Mouse (Mus musculus) left cerebral cortex, postnatal 25 days (tissue): ENCODE data around the gene Npr3. TPM values are rescaled to one million over a fixed set of nuclear protein-coding genes. Genes with fewer than 3 reads are reported as not detected.

Experiments
- DNase-seq, 2 experiments: peaks; one replicate each; pipeline ENCODE4 v3.0.0; 2022; ENCODE audit warnings: low spot score in 2 of 2, mixed read lengths in 1 of 2
- intact Hi-C: fragments of 180-260 bp; cut with DNase I; formaldehyde crosslinking; loops from one replicate; pipeline ENCODE4 v1.15.1; 2025
- total RNA-seq, 2 experiments: library from RNA; stranded (reverse); gene quantifications; 2 replicates each; pipeline ENCODE4 v1.2.3; 2021

The Npr3 gene
- total RNA-seq, result 10 to 100 TPM; 10.2 to 12.8 TPM

- peak; percentile 58 to 68 for DNase-seq
- intact Hi-C loops, result loop anchor here (1.0 to 5.0 kb wide), 3 partner anchors 45 to 500 kb away; no protein-coding TSS in a partner anchor
These were observed at the start of gene Npr3 for GRCm38 (mm10) chr15:11906571-11907531. Gene Npr3 (minus strand): TSS chr15:11907287.

GRCm38 (mm10) chr15:11956129-11956528 lies 49.0 kb upstream of the Npr3 start:
- DNase-seq, result no peak
- intact Hi-C loops, result no loop called here

- intact Hi-C loops, result no loop called here
- no peak for DNase-seq
These were observed 47.1 kb upstream of the Npr3 start for GRCm38 (mm10) chr15:11954190-11954589.

GRCm38 (mm10) chr15:11952159-11952558 lies 45.1 kb upstream of the Npr3 start:
- no peak for DNase-seq
- intact Hi-C loops, result no loop called here

GRCm38 (mm10) chr15:11951181-11951580 lies 44.1 kb upstream of the Npr3 start:
- DNase-seq, result no peak
- intact Hi-C loops, result no loop called here

GRCm38 (mm10) chr15:11950144-11950543 lies 43.1 kb upstream of the Npr3 start:
- intact Hi-C loops, result no loop called here
- no peak for DNase-seq

DNA sequence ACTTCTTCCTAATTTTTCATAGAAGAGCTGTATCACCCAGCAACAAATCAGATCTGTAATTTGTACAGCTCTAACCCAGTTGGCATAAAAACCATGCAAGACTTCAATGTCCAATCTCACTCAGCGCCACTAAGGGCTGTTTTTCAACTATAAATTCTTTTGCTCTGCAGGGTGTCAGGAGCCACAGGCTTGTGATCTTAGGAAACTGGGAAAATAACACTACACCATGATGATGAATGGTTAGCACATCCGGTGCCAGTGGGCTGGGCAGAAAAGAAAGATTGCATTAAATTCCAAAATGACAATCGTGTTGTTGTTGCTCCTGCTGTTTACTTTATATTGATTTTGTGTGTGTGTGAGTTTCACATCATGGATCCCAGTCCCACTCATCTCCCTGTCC lies 42.4 kb upstream of the Npr3 start:
- intact Hi-C loops, result no loop called here
- no peak for DNase-seq

DNA sequence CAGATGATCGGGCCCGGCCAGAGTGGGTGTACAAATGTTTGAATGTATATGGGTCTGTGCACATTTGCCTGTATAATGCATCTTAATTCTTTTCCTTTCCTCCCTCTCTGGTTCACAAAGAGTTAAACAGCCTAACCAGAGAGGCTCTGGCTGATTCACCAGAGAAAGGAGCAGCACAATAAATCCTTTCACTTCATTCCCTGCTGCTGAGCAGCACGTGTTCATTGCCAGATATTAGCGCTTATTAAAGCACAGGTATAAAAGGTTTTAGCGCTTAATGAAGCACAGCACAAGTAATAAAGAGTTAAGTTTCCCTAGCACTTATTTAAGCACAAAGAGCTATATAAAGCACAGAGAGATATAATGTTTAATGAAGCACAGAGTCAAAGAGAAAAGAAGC lies 33.8 kb upstream of the Npr3 start:
- intact Hi-C loops, result no loop called here

DNA sequence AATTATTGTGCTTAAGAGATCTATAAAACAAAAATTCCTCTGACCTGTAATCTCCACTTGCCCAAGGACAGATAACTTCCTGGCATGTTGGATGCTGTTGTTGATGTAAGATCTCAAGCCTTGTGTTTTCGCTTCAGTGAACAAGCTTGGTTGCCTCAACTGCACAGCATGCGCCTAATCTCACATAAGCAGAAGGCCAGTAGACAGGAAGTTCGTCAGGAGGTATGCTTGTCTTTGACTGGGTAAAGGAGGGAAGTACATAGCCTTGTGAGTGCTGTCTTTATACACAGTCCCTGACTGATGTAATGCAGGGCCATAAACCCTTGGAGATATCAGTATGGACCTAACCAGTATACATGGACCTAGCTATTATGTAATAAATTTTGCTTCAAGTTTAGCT lies 20.7 kb upstream of the Npr3 start:
- intact Hi-C loops, result no loop called here
- DNase-seq, result no peak

More for the DNA sequence above, 33.8 kb upstream of the Npr3 start:
- no peak for DNase-seq

DNA sequence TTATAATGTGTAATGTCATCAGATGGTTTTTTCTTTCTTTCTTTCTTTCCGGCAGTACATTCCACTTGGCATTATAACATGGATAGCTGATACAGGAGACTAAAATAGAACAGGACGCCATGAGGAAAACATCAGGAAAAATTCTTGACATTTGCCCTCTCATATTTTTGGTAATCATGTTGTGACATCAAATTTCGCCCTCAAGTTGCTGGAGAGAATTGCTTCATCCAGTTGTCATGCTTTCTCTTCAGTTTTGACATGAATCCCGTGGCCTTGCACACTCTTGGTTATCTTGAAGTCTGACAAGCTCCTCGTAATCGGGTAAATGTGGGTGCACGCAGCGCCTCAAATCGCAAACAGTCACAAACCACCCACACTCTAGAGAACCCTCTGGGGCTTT lies 7.0 kb upstream of the Npr3 start:
- no peak for DNase-seq
- intact Hi-C loops, result no loop called here

- DNase-seq, result peak in 1 of 2 experiments; percentile 34
These were observed 2.8 kb upstream of the Npr3 start for GRCm38 (mm10) chr15:11909875-11910274.

GRCm38 (mm10) chr15:11908166-11908565 lies 1.1 kb upstream of the Npr3 start:
- intact Hi-C loops, result loop anchor here (5.0 kb wide), 2 partner anchors 46 to 501 kb away; no protein-coding TSS in a partner anchor
- DNase-seq, result no peak

More at GRCm38 (mm10) chr15:11909875-11910274, 2.8 kb upstream of the Npr3 start:
- intact Hi-C loops, result loop anchor here (1.0 to 5.0 kb wide), 3 partner anchors 48 to 503 kb away; no protein-coding TSS in a partner anchor

GRCm38 (mm10) chr15:11906021-11906570 lies 991 bp downstream of the Npr3 start:
- DNase-seq, result peak in 1 of 2 experiments; percentile 43

GRCm38 (mm10) chr15:11904848-11905672 lies 2.0 kb downstream of the Npr3 start:
- DNase-seq, result peak; percentile 37 to 52
- intact Hi-C loops, result loop anchor here (2.0 to 5.0 kb wide), 3 partner anchors 43 to 498 kb away; no protein-coding TSS in a partner anchor

More at GRCm38 (mm10) chr15:11906021-11906570, 991 bp downstream of the Npr3 start:
- intact Hi-C loops, result loop anchor here (5.0 kb wide), 2 partner anchors 44 to 499 kb away; no protein-coding TSS in a partner anchor

GRCm38 (mm10) chr15:11904043-11904847 lies 2.8 kb downstream of the Npr3 start:
- peak; percentile 39 for DNase-seq
- intact Hi-C loops, result loop anchor here (2.0 kb wide), 1 partner anchor 61 kb away; no protein-coding TSS in a partner anchor

DNA sequence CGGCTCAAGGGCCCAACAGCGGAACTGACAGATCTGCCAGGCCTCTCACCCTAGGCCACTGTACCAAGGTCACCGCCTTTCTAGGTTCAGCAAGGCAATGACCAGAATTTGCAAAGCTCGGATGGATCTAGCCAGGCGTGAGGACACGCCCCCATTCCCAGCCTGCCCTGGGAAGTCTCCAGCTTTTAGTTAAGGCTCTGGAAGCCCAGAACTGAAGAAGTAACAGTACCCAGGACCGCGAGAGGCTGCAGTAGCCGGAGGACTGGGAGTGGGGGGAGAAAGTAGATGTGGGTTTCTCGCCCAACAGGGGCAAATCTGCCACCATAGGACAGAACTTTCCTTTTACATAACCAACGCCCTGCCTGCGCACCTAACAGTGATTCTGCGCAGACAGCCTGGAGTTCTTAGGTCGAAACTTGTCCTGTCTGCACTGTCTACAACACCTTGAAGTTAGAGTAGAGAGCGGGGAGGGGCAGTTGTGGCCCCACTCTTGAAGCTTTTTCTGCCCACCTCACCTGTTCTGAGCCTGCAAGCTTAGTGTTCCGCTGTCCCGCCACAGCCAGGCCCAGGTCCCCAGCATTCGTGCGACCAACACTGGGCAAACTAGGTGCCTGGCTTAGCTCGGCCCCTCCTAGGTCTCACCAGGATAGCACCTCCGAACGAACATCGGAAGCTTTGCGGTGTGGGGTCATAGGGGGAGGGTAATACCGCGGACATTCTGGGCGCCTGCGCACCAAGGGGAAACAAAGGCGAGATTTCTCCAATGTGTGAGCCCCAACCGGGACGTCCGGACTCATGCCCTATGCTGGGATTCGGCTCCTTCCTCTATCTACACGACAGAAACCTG lies 3.7 kb downstream of the Npr3 start:
- peak in 1 of 2 experiments; percentile 22 for DNase-seq
- intact Hi-C loops, result loop anchor here (2.0 kb wide), 1 partner anchor 61 kb away; no protein-coding TSS in a partner anchor

- intact Hi-C loops, result no loop called here
- DNase-seq, result no peak
These were observed 9.5 kb downstream of the Npr3 start for GRCm38 (mm10) chr15:11897617-11898016.

- no peak for DNase-seq
- intact Hi-C loops, result no loop called here
These were observed 9.9 kb downstream of the Npr3 start for GRCm38 (mm10) chr15:11897162-11897561.
